In genomic region chr4:140813358-140814185, GRCm38 (mm10) we compare ENCODE assay signal across 9 mouse cellular contexts. TPM values are rescaled to one million over a fixed set of nuclear protein-coding genes. Genes with fewer than 3 reads are reported as not detected.
DNase-seq lines count a peak whose midpoint lies in the region; ATAC-seq lines count a peak whose summit lies in the region.
"Had no signal": no experiment of that assay in that cellular context is flagged by ENCODE, and none has a peak within 500 bp of the region (broad histone marks: within the 10 kb centered on the region; RNA-seq: fewer than 3 reads in every experiment).

No protein-coding gene starts in this region.

- H3K27ac ChIP-seq in lung, embryonic 15.5 days, result 0 out of 2 replicates have a peak overlapping the region, but pooled peaks have one; percentile 54
- H3K27ac ChIP-seq in neural tube, embryonic 12.5 days, result no peak overlapping the region

- peaks cover 12% of the 10 kb centered on the region for H3K4me1 ChIP-seq in lung, embryonic 15.5 days
- H3K4me1 ChIP-seq in neural tube, embryonic 12.5 days, result peaks cover 16% of the 10 kb centered on the region; the same call in 1 of the 2 replicates

- H3K9ac ChIP-seq in lung, embryonic 15.5 days, result no peak overlapping the region
- no peak overlapping the region for H3K9ac ChIP-seq in neural tube, embryonic 12.5 days

- no peaks in the 10 kb centered on the region for H3K36me3 ChIP-seq in lung, embryonic 15.5 days
- H3K36me3 ChIP-seq in neural tube, embryonic 12.5 days, result no peaks in the 10 kb centered on the region

- DNase-seq in embryo, embryonic 11 days, result peak; percentile 35
- no peak for DNase-seq in embryo, embryonic 10 days (ENCODE audit: low spot score)
- no peak for DNase-seq in lung, postnatal 36 days
- DNase-seq in hindlimb bud, embryonic 11.5 days (ENCODE audit: extremely low spot score, low read depth, low spot score), result peak; percentile 20
- no peak for DNase-seq in gastrocnemius, adult 18-20 months (ENCODE audit: low spot score)
- DNase-seq in spleen, postnatal 36 days (ENCODE audit: low spot score in 2 of 2), result no peak

- H3K27me3 ChIP-seq in lung, embryonic 15.5 days, result no peaks in the 10 kb centered on the region; the same call in 1 of the 2 replicates
- no peaks in the 10 kb centered on the region for H3K27me3 ChIP-seq in neural tube, embryonic 12.5 days (replicated peaks)

- H3K9me3 ChIP-seq in lung, embryonic 15.5 days, result no peaks in the 10 kb centered on the region
- no peaks in the 10 kb centered on the region for H3K9me3 ChIP-seq in neural tube, embryonic 12.5 days

- no peak for ATAC-seq in lung, embryonic 15.5 days (ENCODE audit: borderline replicate concordance, extremely low read depth, low FRiP score, low TSS enrichment)
- ATAC-seq in neural tube, embryonic 12.5 days (ENCODE audit: low FRiP score, low read depth), result no peak

- WGBS in lung, embryonic 15.5 days, result 30% methylated on average over 13 of the region's 13 CpGs
- WGBS in neural tube, embryonic 12.5 days, result 16% methylated on average over 13 of the region's 13 CpGs

- H3K4me2 ChIP-seq in lung, embryonic 15.5 days, result peak overlapping the region; percentile 69
- H3K4me2 ChIP-seq in neural tube, embryonic 12.5 days (replicated peaks), result peak overlapping the region; percentile 58

- H3K4me3 ChIP-seq in lung, embryonic 15.5 days, result peak overlapping the region; percentile 38
- H3K4me3 ChIP-seq in neural tube, embryonic 12.5 days, result no peak overlapping the region

RNA-seq across cellular contexts. Expression of gene Padi3, which starts 3.1 kb away (rescaled TPM):
- 0.31 and 0.34 TPM in 2 replicates for polyA plus RNA-seq in lung, embryonic 15.5 days (2015; fragmentation: Nextera tagmentation; extraction: Ambion mirVana)
- polyA plus RNA-seq in neural tube, embryonic 12.5 days (2016; fragmentation: Nextera tagmentation; extraction: Ambion mirVana), result not detected in 2 replicates
- 1 to 10 TPM; 1.4 TPM for total RNA-seq in gastrocnemius, adult 18-20 months (2021)
- total RNA-seq: liver, adult 2 months had no signal
- polyA plus RNA-seq: liver, adult 2 months had no signal

RNA-seq across cellular contexts. Expression of gene Padi1, which starts 32.0 kb away (rescaled TPM):
- 0.10 and 0.16 TPM in 2 replicates for polyA plus RNA-seq in lung, embryonic 15.5 days (2015; fragmentation: Nextera tagmentation; extraction: Ambion mirVana)
- 0.19 and 0.38 TPM in 2 replicates for polyA plus RNA-seq in neural tube, embryonic 12.5 days (2016; fragmentation: Nextera tagmentation; extraction: Ambion mirVana)
- total RNA-seq in gastrocnemius, adult 18-20 months (2021), result under 1 TPM; 0.07 to 0.21 TPM
- total RNA-seq: liver, adult 2 months had no signal
- polyA plus RNA-seq: liver, adult 2 months had no signal

RNA-seq across cellular contexts. Expression of gene Padi4, which starts 39.5 kb away (rescaled TPM):
- 1.8 and 2.1 TPM in 2 replicates for polyA plus RNA-seq in lung, embryonic 15.5 days (2015; fragmentation: Nextera tagmentation; extraction: Ambion mirVana)
- polyA plus RNA-seq in neural tube, embryonic 12.5 days (2016; fragmentation: Nextera tagmentation; extraction: Ambion mirVana), result 0.18 and 0.22 TPM in 2 replicates
- total RNA-seq in gastrocnemius, adult 18-20 months (2021), result under 1 TPM in 1 of 2 experiments, not detected in 1; 0.09 TPM

Comparison
In these comparisons a context has a peak if more than half of its experiments do, and no peak if none do; other contexts are left out.
1. DNase-seq: peak in embryo, embryonic 11 days (single experiment) and hindlimb bud, embryonic 11.5 days (single experiment); none in embryo, embryonic 10 days (single experiment), lung, postnatal 36 days (single experiment), gastrocnemius, adult 18-20 months (single experiment) and spleen, postnatal 36 days (0 of 2).